Mouse (Mus musculus) CD4-positive, CD25-positive, alpha-beta regulatory T cell, adult 4 months (primary cell): ENCODE data around the gene Trim16. TPM values are rescaled to one million over a fixed set of nuclear protein-coding genes. Genes with fewer than 3 reads are reported as not detected.

Experiments used
- polyA plus RNA-seq, 2 experiments: library from polyadenylated mRNA; unstranded; fragments of 100-300 nt; shearing (Covaris generic); gene quantifications; one replicate each; pipeline ENCODE4 v1.2.1; 2017

Gene Trim16
- polyA plus RNA-seq, 2 experiments from 2014 or later: 2.5 to 4.3 TPM

Other genes with a start within 250 kb of the Trim16 start
- 10 to 100 TPM; 65.8 to 93.5 TPM for gene Trpv2, start 245.7 kb upstream of the Trim16 start, polyA plus RNA-seq
- gene Lrrc75a, start 171.7 kb upstream of the Trim16 start, polyA plus RNA-seq: 1 to 10 TPM; 1.9 to 4.6 TPM
- 10 to 100 TPM; 42.9 to 59.1 TPM for gene Mmgt2, start 171.6 kb upstream of the Trim16 start, polyA plus RNA-seq
- 10 to 100 TPM; 16.9 to 20.4 TPM for gene Zfp287, start 88.3 kb upstream of the Trim16 start, polyA plus RNA-seq
- not detected for gene Gm10428, start 67.1 kb upstream of the Trim16 start, polyA plus RNA-seq
- gene Zfp286, start 30.8 kb upstream of the Trim16 start, polyA plus RNA-seq: 1 to 10 TPM; 3.8 to 4.3 TPM
- 1 to 10 TPM; 8.4 to 9.6 TPM for gene Fbxw10, start 26.8 kb downstream of the Trim16 start, polyA plus RNA-seq
- gene Tvp23b, start 59.2 kb downstream of the Trim16 start, polyA plus RNA-seq: 10 to 100 TPM; 57.6 to 61.6 TPM
- gene Cdrt4, start 131.0 kb downstream of the Trim16 start, polyA plus RNA-seq: not detected
- not detected for gene Tekt3, start 241.4 kb downstream of the Trim16 start, polyA plus RNA-seq